Mouse (Mus musculus) midbrain, postnatal 0 days (tissue): Measurements from ENCODE around the gene Slc25a19. TPM values are rescaled to one million over a fixed set of nuclear protein-coding genes. Genes with fewer than 3 reads are reported as not detected.

Experiments used
- ATAC-seq: fragments of 200-750 bp; cut with Nextera tagmentation; 2 replicates; pipeline ENCODE4 v1.8.0; 2017; ENCODE audit warnings: moderate number of reproducible peaks, mild to moderate bottlenecking, moderate TSS enrichment, moderate library complexity; ENCODE audit not compliant: low FRiP score
- DNase-seq: peaks from one replicate; pipeline ENCODE4 v3.0.0-alpha.2; 2015; ENCODE audit warnings: low spot score
- H3K27ac ChIP-seq: fragments of 300-500 bp; sonication (generic); 2 replicates; pipeline ENCODE4 v1.5.1; 2014; ENCODE audit warnings: low read depth, mild to moderate bottlenecking, low read length, mixed read lengths
- H3K27me3 ChIP-seq: fragments of 300-500 bp; sonication (generic); 2 replicates; pipeline ENCODE4 v1.6.1; 2014; ENCODE audit warnings: low read length, control low read depth, mixed read lengths; ENCODE audit not compliant: insufficient read depth
- H3K36me3 ChIP-seq: fragments of 300-500 bp; sonication (generic); 2 replicates; pipeline ENCODE4 v1.6.1; 2014; ENCODE audit warnings: low read length, control low read depth, mixed read lengths; ENCODE audit not compliant: insufficient read depth
- H3K4me1 ChIP-seq: fragments of 300-500 bp; sonication (generic); 2 replicates; pipeline ENCODE4 v1.6.1; 2014; ENCODE audit warnings: mild to moderate bottlenecking, control low read depth, antibody characterized with exemption, low read length, mixed read lengths; ENCODE audit not compliant: insufficient read depth
- H3K4me2 ChIP-seq: fragments of 300-500 bp; sonication (generic); 2 replicates; pipeline ENCODE4 v1.6.1; 2014; ENCODE audit warnings: low read depth, mild to moderate bottlenecking, low read length, mixed read lengths; ENCODE audit not compliant: poor library complexity, severe bottlenecking
- H3K4me3 ChIP-seq: fragments of 300-500 bp; sonication (generic); 2 replicates; pipeline ENCODE4 v1.5.1; 2014; ENCODE audit warnings: low read depth, mild to moderate bottlenecking, low read length, moderate library complexity
- H3K9ac ChIP-seq: fragments of 300-500 bp; sonication (generic); replicated peaks from 2 replicates; pipeline ENCODE4 v1.6.1; 2014; ENCODE audit warnings: mild to moderate bottlenecking, low read length, moderate library complexity, mixed read lengths; ENCODE audit not compliant: poor library complexity, severe bottlenecking
- H3K9me3 ChIP-seq: fragments of 300-500 bp; sonication (generic); 2 replicates; pipeline ENCODE4 v1.6.1; 2016; ENCODE audit warnings: low read length, control low read depth
- CTCF ChIP-seq: IDR thresholded peaks from 2 replicates; pipeline ENCODE4 v1.5.1; 2016; ENCODE audit warnings: antibody characterized with exemption, mild to moderate bottlenecking
- WGBS: fragments of 180-500 bp; shearing (Covaris S2); extraction: QIAGEN DNeasy Blood & Tissue Kit; methylation state at CpG from one replicate; pipeline ENCODE4 v1.1.7; 2014; 5-methylcytosine and 5-hydroxymethylcytosine counted together
- polyA plus RNA-seq: library from polyadenylated mRNA; unstranded; fragments of >200 nt; fragmentation: Nextera tagmentation; extraction: Ambion mirVana; gene quantifications from 2 replicates; pipeline ENCODE4 v1.2.1, GENCODE M21; 2015
- total RNA-seq: library from RNA; depleted of rRNA; stranded (reverse); fragments of >200 nt; gene quantifications from 2 replicates; pipeline ENCODE4 v1.2.3, GENCODE M21; 2014

Gene Slc25a19
- total and polyA plus RNA-seq, 2 experiments from 2014 or later, result 35.7 to 49.6 TPM

GRCm38 (mm10) chr11:115672226-115672987 lies 44.3 kb upstream of the Slc25a19 start:
- Histone ChIP-seq H3K36me3 (0 out of 2 replicates have a peak, but pooled peaks cover under 1% of the 10 kb centered on the region), H3K27ac (no peak overlapping the region), H3K9ac (no peak overlapping the region), H3K4me3 (no peak overlapping the region), H3K27me3 (no peaks in the 10 kb centered on the region), H3K4me2 (no peak overlapping the region), H3K9me3 (no peaks in the 10 kb centered on the region), H3K4me1 (peaks cover 3% of the 10 kb centered on the region; the same call in 1 of the 2 replicates)
- ATAC-seq (no peak), DNase-seq (no peak)
- TF ChIP-seq CTCF, result no peak
- WGBS, result 74% methylated on average over 7 of the region's 7 CpGs

DNA sequence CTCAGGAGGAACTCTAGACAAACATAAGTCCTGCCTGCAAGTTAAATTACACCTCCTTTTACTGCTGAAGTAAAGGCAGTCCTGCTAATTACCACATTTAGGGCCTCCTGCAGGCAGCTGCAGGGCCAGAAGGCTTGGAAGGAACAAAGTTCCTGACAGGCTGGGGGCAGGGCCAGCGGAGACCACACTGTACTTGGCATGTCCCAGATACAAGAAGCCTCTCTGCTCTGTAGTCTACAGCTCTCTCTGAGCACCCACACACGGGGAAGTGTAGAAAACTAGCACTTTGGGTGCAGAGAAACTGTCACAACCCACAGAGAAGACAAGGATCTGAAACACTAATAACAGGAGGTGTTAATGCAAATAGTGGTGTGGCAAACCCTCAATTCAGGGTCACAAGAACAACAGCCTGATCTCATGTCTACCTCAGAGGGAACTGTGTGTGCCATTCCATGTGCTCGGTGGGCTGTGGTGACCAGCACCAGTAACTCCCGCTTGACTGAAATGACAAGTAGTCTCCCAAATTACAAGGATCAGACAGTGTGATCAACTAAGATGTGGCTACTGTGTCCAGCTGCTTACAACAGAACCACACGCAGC lies 42.5 kb upstream of the Slc25a19 start:
- 43% methylated on average over 5 of the region's 5 CpGs for whole genome bisulfite sequencing
- peaks cover 3% of the 10 kb centered on the region; the same call in 1 of the 2 replicates for H3K4me1 ChIP-seq
- no peaks in the 10 kb centered on the region for H3K9me3 ChIP-seq
- H3K36me3 ChIP-seq, result no peaks in the 10 kb centered on the region
- TF ChIP-seq CTCF, result no peak
- H3K4me2 ChIP-seq, result no peak overlapping the region
- H3K27me3 ChIP-seq, result no peaks in the 10 kb centered on the region
- no peak overlapping the region for H3K9ac ChIP-seq
- no peak overlapping the region for H3K27ac ChIP-seq
- no peak for ATAC-seq
- DNase-seq, result peak; percentile 21
- no peak overlapping the region for H3K4me3 ChIP-seq

- no peak overlapping the region for H3K4me3 ChIP-seq
- WGBS, result 64% methylated on average over 4 of the region's 4 CpGs
- H3K9me3 ChIP-seq, result no peaks in the 10 kb centered on the region
- no peak for TF ChIP-seq CTCF
- no peak overlapping the region for H3K9ac ChIP-seq
- DNase-seq, result no peak
- no peak for ATAC-seq
- no peaks in the 10 kb centered on the region for H3K27me3 ChIP-seq
- H3K4me1 ChIP-seq, result no peaks in the 10 kb centered on the region
- H3K4me2 ChIP-seq, result no peak overlapping the region
- no peaks in the 10 kb centered on the region for H3K36me3 ChIP-seq
- H3K27ac ChIP-seq, result no peak overlapping the region
Measured at GRCm38 (mm10) chr11:115663676-115664335, 35.7 kb upstream of the Slc25a19 start.

DNA sequence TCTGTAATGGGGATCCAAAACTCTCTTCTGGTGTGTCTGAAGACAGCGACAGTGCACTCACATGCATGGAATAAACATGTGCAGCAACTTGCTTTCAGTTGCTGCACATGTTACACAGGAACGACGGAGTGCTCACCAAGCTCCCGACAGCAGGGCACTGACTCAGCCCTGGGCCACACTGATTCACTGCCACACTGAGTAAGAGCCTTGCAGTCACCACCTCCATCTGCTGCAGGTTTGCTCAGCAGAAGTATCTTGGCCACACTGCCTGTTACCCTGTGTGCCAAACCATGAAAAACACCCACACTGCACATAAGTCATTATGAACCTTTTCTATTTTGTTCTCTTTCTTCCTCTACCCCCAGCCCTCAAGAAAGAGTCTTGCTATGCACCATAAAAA lies 32.3 kb upstream of the Slc25a19 start:
- Histone ChIP-seq H3K4me3 (no peak overlapping the region), H3K4me1 (no peaks in the 10 kb centered on the region), H3K9me3 (no peaks in the 10 kb centered on the region), H3K9ac (no peak overlapping the region), H3K4me2 (no peak overlapping the region), H3K27me3 (no peaks in the 10 kb centered on the region), H3K36me3 (no peaks in the 10 kb centered on the region), H3K27ac (no peak overlapping the region)
- TF ChIP-seq CTCF, result no peak
- ATAC-seq (no peak), DNase-seq (no peak)
- WGBS, result 97% methylated on average over 4 of the region's 4 CpGs

DNA sequence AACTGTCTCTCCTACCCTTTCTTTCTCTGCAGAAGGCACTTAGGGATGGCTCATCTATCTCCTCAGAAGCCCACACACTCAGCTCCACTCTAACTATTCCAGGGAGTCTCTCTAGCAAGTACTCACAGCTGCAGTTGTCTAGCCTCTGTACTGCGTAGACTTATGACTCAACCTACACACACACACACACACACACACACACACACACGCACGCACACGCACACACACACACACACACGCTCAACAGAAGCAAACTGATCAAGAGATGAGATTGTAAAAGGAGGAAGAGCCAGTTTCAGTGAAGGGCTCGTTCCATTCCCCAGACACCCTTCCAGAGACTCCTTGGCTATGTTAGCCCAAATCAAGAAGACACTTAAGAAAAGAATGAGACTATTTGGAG lies 30.4 kb upstream of the Slc25a19 start:
- H3K9me3 ChIP-seq, result no peaks in the 10 kb centered on the region
- H3K9ac ChIP-seq, result no peak overlapping the region
- DNase-seq, result no peak
- H3K4me3 ChIP-seq, result no peak overlapping the region
- H3K27me3 ChIP-seq, result no peaks in the 10 kb centered on the region
- no peak overlapping the region for H3K4me2 ChIP-seq
- H3K27ac ChIP-seq, result no peak overlapping the region
- ATAC-seq, result no peak
- 96% methylated on average over 6 of the region's 6 CpGs for WGBS
- 0 out of 2 replicates have a peak, but pooled peaks cover 4% of the 10 kb centered on the region for H3K36me3 ChIP-seq
- no peak for TF ChIP-seq CTCF
- no peaks in the 10 kb centered on the region for H3K4me1 ChIP-seq

GRCm38 (mm10) chr11:115654128-115654527 lies 26.0 kb upstream of the Slc25a19 start:
- Histone ChIP-seq H3K27ac (no peak overlapping the region), H3K4me2 (no peak overlapping the region), H3K9me3 (no peaks in the 10 kb centered on the region), H3K36me3 (peaks cover 9% of the 10 kb centered on the region; the same call in 1 of the 2 replicates), H3K9ac (no peak overlapping the region), H3K4me1 (no peaks in the 10 kb centered on the region), H3K27me3 (no peaks in the 10 kb centered on the region), H3K4me3 (no peak overlapping the region)
- TF ChIP-seq CTCF, result no peak
- 78% methylated on average over 2 of the region's 2 CpGs for WGBS
- ATAC-seq (no peak), DNase-seq (no peak)
